Mouse (Mus musculus) spleen, adult 10 weeks (tissue): ENCODE measurements around the gene Cass4. TPM values are rescaled to one million over a fixed set of nuclear protein-coding genes. Genes with fewer than 3 reads are reported as not detected.

Experiments
- polyA plus RNA-seq: library from polyadenylated mRNA; stranded (reverse); fragments of 350-450 nt; fragmentation: Illumina TruSeq; extraction: RNeasy Lipid Tissue Mini Kit (QIAGEN cat#74804); gene quantifications from one replicate; pipeline ENCODE4 v1.2.3, GENCODE M21; 2015; ENCODE audit warnings: low replicate concordance; ENCODE audit not compliant: insufficient read depth

Cass4 gene
- 2.1 TPM for polyA plus RNA-seq

DNA sequence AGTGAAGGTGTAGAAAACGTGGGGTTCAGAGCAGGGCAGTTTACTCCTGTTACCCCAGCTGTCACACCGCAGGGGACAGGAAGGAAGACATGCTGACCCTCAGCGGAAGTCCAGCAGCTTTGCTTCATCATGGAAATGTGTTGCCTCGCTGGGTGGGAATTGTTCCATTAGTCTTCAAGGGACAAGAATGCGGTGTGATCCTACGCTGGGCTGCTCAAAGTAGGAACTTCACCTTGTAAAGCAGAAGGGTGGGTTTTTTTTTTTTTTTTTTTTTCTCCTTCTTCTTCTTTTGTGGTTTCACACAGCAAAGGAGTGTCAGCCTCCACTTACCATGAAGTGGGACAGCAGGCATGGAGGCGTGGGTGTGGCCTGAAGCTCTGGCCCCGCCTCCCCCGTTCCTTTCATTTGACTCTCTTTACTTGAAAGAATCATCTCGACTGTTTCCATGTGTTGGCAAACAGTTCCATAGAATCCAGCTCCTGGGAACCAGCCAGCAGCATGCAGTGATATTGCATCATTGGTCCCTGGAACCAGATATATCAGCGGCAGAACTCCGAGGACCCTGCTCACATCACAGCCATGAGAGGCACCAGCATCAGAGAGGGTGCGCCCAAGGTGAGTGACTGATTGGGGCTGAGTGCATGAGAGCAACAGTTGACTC, at the start of gene Cass4:
Cass4 (plus strand) TSS at position 404 of the 661 bp plus-strand sequence.

GRCm38 (mm10) chr2:172345258-172345738, 48.3 kb upstream of the Cass4 start, which contains the start of gene Fam210b:
TSS of gene Fam210b (plus strand) at chr2:172345565.

DNA sequence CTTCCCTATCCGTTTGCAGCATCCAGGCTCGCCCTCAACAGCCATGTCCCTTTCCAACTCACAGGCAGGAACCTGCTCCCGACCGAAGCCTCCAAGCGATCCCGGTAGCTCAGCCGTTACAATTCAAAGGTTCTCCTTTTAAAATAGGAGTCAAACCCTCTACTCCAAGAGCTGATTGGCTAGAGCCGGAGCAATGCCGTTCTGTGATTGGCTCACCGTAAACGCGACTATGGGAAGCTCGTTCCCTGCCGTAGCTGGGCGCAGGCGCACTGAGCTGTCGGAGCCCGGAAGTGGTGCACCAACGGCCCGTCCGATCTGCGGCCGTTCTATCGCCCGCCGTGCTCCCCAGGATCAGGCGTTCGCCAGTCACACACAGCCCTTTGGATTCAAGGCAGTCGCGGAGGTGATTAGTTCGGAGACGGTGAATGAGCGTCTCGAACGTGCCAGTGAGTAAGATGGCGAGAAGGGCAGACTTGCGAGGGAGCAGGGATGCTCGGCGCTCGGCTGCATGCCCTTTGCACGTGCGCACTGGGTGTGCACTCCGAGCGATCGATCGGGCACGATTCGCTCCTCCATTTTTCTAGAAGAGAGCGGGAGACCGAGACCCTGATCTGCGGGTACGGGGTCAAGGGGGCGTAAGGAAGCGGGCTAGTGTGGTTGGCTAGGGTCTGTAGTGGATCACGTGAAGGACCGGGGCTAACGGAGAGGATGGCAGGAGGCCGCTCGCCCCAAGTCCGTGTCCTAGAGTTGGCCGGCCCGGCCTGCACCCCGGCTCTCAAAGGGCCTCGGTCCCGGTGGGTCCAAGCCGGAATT, 23.0 kb upstream of the Cass4 start, which contains the start of the genes Aurka and Cstf1:
Aurka (minus strand) TSS at position 125 of the 813 bp plus-strand sequence.
Cstf1 (plus strand) TSS at position 271 of the 813 bp plus-strand sequence.

GRCm38 (mm10) chr2:172439843-172440639, 46.4 kb downstream of the Cass4 start, which contains the start of gene Rtf2:
TSS of gene Rtf2 (plus strand) at chr2:172440556.

DNA sequence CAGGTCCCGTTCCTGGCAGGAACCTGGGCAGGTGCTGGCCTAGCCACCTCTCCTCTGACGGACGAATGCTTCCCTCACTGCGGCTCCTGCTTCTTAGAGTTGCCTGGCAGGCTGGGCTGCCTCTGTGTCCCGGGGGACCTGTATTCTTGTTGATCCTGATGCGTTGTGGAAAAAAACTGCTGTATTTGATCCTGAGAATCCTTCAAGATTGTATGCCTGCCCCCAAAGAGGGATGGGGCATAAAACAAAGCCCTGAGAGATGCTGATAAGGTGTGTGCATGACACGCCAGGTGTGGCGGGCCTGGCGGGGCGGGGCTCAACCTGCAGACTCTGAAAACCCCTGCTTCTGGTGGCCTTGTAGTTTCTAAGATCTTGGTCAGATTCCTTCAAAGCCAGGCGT, 64.9 kb downstream of the Cass4 start, which contains the start of gene Gcnt7:
Gcnt7 (minus strand) TSS at position 101 of the 400 bp plus-strand sequence.

GRCm38 (mm10) chr2:172472318-172472717, 78.7 kb downstream of the Cass4 start, which contains the start of gene Fam209:
TSS of gene Fam209 (plus strand) at chr2:172472520.

Other genes starting within 250 kb of the Cass4 start
- gene Mc3r, start 145.3 kb upstream of the Cass4 start, polyA plus RNA-seq = not detected
- gene Fam210b, start 48.2 kb upstream of the Cass4 start, polyA plus RNA-seq = 15.1 TPM
- 9.5 TPM for gene Aurka, start 23.3 kb upstream of the Cass4 start, polyA plus RNA-seq
- 19.3 TPM for gene Cstf1, start 23.1 kb upstream of the Cass4 start, polyA plus RNA-seq
- gene Rtf2, start 46.8 kb downstream of the Cass4 start, polyA plus RNA-seq = 46.9 TPM
- gene Gcnt7, start 64.8 kb downstream of the Cass4 start, polyA plus RNA-seq = not detected
- gene Fam209, start 78.7 kb downstream of the Cass4 start, polyA plus RNA-seq = 0.94 TPM
- not detected for gene Tfap2c, start 155.8 kb downstream of the Cass4 start, polyA plus RNA-seq